Mouse (Mus musculus): ENCODE results near the gene Adcy2.

Gene Adcy2

GRCm38 (mm10) chr13:68960513-68960912, 38.8 kb downstream of the Adcy2 start:
- DNase-seq = no peak

- no peak for DNase-seq
These were observed 39.9 kb downstream of the Adcy2 start for GRCm38 (mm10) chr13:68959406-68959805.

GRCm38 (mm10) chr13:68942735-68943134, 56.6 kb downstream of the Adcy2 start:
- DNase-seq = no peak

GRCm38 (mm10) chr13:68941429-68941828, 57.9 kb downstream of the Adcy2 start:
- DNase-seq = no peak

GRCm38 (mm10) chr13:68932283-68932647, 67.1 kb downstream of the Adcy2 start:
- no peak for DNase-seq

- no peak for DNase-seq
These were observed 67.6 kb downstream of the Adcy2 start for GRCm38 (mm10) chr13:68931602-68932282.

- no peak for DNase-seq
These were observed 70.9 kb downstream of the Adcy2 start for GRCm38 (mm10) chr13:68928469-68928868.

- DNase-seq = no peak
These were observed 85.6 kb downstream of the Adcy2 start for GRCm38 (mm10) chr13:68913666-68914288.

- no peak for DNase-seq
These were observed 92.7 kb downstream of the Adcy2 start for GRCm38 (mm10) chr13:68906667-68907066.

GRCm38 (mm10) chr13:68902708-68903107, 96.6 kb downstream of the Adcy2 start:
- no peak for DNase-seq

GRCm38 (mm10) chr13:68889929-68890593, 109.3 kb downstream of the Adcy2 start:
- DNase-seq = no peak

GRCm38 (mm10) chr13:68868776-68869175, 130.6 kb downstream of the Adcy2 start:
- no peak for DNase-seq

- no peak for DNase-seq
These were observed 131.2 kb downstream of the Adcy2 start for GRCm38 (mm10) chr13:68867940-68868655.

GRCm38 (mm10) chr13:68860036-68860435, 139.3 kb downstream of the Adcy2 start:
- DNase-seq = no peak

GRCm38 (mm10) chr13:68848265-68848664, 151.1 kb downstream of the Adcy2 start:
- DNase-seq = no peak

- DNase-seq = no peak
These were observed 159.8 kb downstream of the Adcy2 start for GRCm38 (mm10) chr13:68839517-68839916.

- no peak for DNase-seq
These were observed 163.2 kb downstream of the Adcy2 start for GRCm38 (mm10) chr13:68836183-68836582.

GRCm38 (mm10) chr13:68835424-68836045, 163.8 kb downstream of the Adcy2 start:
- no peak for DNase-seq

GRCm38 (mm10) chr13:68832141-68832540, 167.2 kb downstream of the Adcy2 start:
- no peak for DNase-seq

- no peak for DNase-seq
These were observed 169.1 kb downstream of the Adcy2 start for GRCm38 (mm10) chr13:68830030-68830759.

GRCm38 (mm10) chr13:68828441-68828840, 170.9 kb downstream of the Adcy2 start:
- DNase-seq = no peak

GRCm38 (mm10) chr13:68826461-68826860, 172.9 kb downstream of the Adcy2 start:
- DNase-seq = peak; percentile 56

Measured in retina, postnatal 1 day (tissue).